Mouse (Mus musculus) hindbrain, embryonic 10.5 days (tissue): ENCODE data around the gene Trim9. TPM values are rescaled to one million over a fixed set of nuclear protein-coding genes. Genes with fewer than 3 reads are reported as not detected.
A peak's percentile ranks its signal among the peaks of the same experiment; 100 is the strongest.

Source experiments
- DNase-seq: peaks from one replicate; pipeline ENCODE4 v3.0.0-alpha.2; 2017; ENCODE audit warnings: low spot score
- H3K27ac ChIP-seq: fragments of 300-500 bp; sonication (generic); 2 replicates; pipeline ENCODE4 v1.5.1; 2016; ENCODE audit warnings: mild to moderate bottlenecking, moderate library complexity
- H3K27me3 ChIP-seq: fragments of 300-500 bp; sonication (generic); 2 replicates; pipeline ENCODE4 v1.6.1; 2016; ENCODE audit warnings: mild to moderate bottlenecking; ENCODE audit not compliant: poor library complexity, insufficient read depth, severe bottlenecking
- H3K36me3 ChIP-seq: fragments of 300-500 bp; sonication (generic); 2 replicates; pipeline ENCODE4 v1.6.1; 2016; ENCODE audit warnings: mild to moderate bottlenecking, moderate library complexity
- H3K4me1 ChIP-seq: fragments of 300-500 bp; sonication (generic); replicated peaks from 2 replicates; pipeline ENCODE4 v1.6.1; 2016; ENCODE audit warnings: mild to moderate bottlenecking
- H3K4me3 ChIP-seq: fragments of 300-500 bp; sonication (generic); 2 replicates; pipeline ENCODE4 v1.5.1; 2016; ENCODE audit warnings: mild to moderate bottlenecking, moderate library complexity
- H3K9me3 ChIP-seq: fragments of 300-500 bp; sonication (generic); 2 replicates; pipeline ENCODE4 v1.6.1; 2016; ENCODE audit warnings: mild to moderate bottlenecking, moderate library complexity
- WGBS: fragments of 180-500 bp; shearing (Covaris S2); methylation state at CpG from one replicate; pipeline ENCODE4 v1.1.7; 2016; 5-methylcytosine and 5-hydroxymethylcytosine counted together
- polyA plus RNA-seq: library from polyadenylated mRNA; unstranded; fragments of >200 nt; fragmentation: Nextera tagmentation; extraction: Ambion mirVana; gene quantifications from 2 replicates; pipeline ENCODE4 v1.2.1, GENCODE M21; 2016

The Trim9 gene
- polyA plus RNA-seq, 1 experiment from 2014 or later, result 21.6 TPM

- H3K27ac ChIP-seq, result peak overlapping the region; percentile 26; the same call in 1 of the 2 replicates
- DNase-seq, result peak; percentile 73
- H3K9me3 ChIP-seq, result no peaks in the 10 kb centered on the region
- no peak overlapping the region for H3K4me3 ChIP-seq
- 31% methylated on average over 6 of the region's 6 CpGs for WGBS
- peaks cover 8% of the 10 kb centered on the region; the same call in 1 of the 2 replicates for H3K27me3 ChIP-seq
- peaks cover 19% of the 10 kb centered on the region for H3K4me1 ChIP-seq
- H3K36me3 ChIP-seq, result no peaks in the 10 kb centered on the region
Measured at GRCm38 (mm10) chr12:70234411-70234810, 113.0 kb downstream of the Trim9 start.

- no peak for DNase-seq
- peak overlapping the region; percentile 26; the same call in 1 of the 2 replicates for H3K27ac ChIP-seq
- H3K4me3 ChIP-seq, result no peak overlapping the region
- no peaks in the 10 kb centered on the region for H3K9me3 ChIP-seq
- peaks cover 10% of the 10 kb centered on the region; the same call in 1 of the 2 replicates for H3K27me3 ChIP-seq
- 88% methylated on average over 6 of the region's 6 CpGs for WGBS
- H3K36me3 ChIP-seq, result no peaks in the 10 kb centered on the region
- peaks cover 19% of the 10 kb centered on the region for H3K4me1 ChIP-seq
Measured at GRCm38 (mm10) chr12:70233637-70234315, 113.6 kb downstream of the Trim9 start.

- DNase-seq, result no peak
- H3K4me1 ChIP-seq, result peaks cover 29% of the 10 kb centered on the region
- H3K36me3 ChIP-seq, result no peaks in the 10 kb centered on the region
- peaks cover 19% of the 10 kb centered on the region for H3K27me3 ChIP-seq
- 58% methylated on average over 5 of the region's 5 CpGs for WGBS
- H3K4me3 ChIP-seq, result no peak overlapping the region
- H3K27ac ChIP-seq, result no peak overlapping the region
- no peaks in the 10 kb centered on the region for H3K9me3 ChIP-seq
Measured at GRCm38 (mm10) chr12:70232020-70232544, 115.3 kb downstream of the Trim9 start.

- WGBS, result 86% methylated on average over 2 of the region's 2 CpGs
- Histone ChIP-seq H3K9me3 (no peaks in the 10 kb centered on the region), H3K4me3 (no peak within 1 kb of the TSS), H3K27me3 (peaks cover 27% of the 10 kb centered on the region), H3K4me1 (peaks cover 37% of the 10 kb centered on the region), H3K36me3 (no peaks in the 10 kb centered on the region), H3K27ac (peak within 1 kb of the TSS; percentile 35; the same call in 1 of the 2 replicates)
- DNase-seq, result no peak
Measured at GRCm38 (mm10) chr12:70231294-70231693, 116.1 kb downstream of the Trim9 start, which contains the start of gene Pygl. Gene Pygl, minus strand, starts transcription at chr12:70231488.

- 61% methylated on average over 11 of the region's 11 CpGs for WGBS
- Histone ChIP-seq H3K9me3 (no peaks in the 10 kb centered on the region), H3K27me3 (peaks cover 37% of the 10 kb centered on the region), H3K36me3 (no peaks in the 10 kb centered on the region), H3K4me3 (peak overlapping the region; percentile 61), H3K4me1 (peaks cover 36% of the 10 kb centered on the region), H3K27ac (no peak overlapping the region)
- no peak for DNase-seq
Measured at GRCm38 (mm10) chr12:70228155-70228554, 119.3 kb downstream of the Trim9 start.

GRCm38 (mm10) chr12:70227121-70227932 is 120.1 kb downstream of the Trim9 start:
- Histone ChIP-seq H3K27me3 (peaks cover 37% of the 10 kb centered on the region), H3K36me3 (no peaks in the 10 kb centered on the region), H3K27ac (peak overlapping the region; percentile 81), H3K4me3 (peak overlapping the region; percentile 61), H3K4me1 (peaks cover 41% of the 10 kb centered on the region), H3K9me3 (no peaks in the 10 kb centered on the region)
- WGBS, result 1% methylated on average over 52 of the region's 52 CpGs
- DNase-seq, result peak; percentile 65

- DNase-seq, result no peak
- no peaks in the 10 kb centered on the region for H3K9me3 ChIP-seq
- peaks cover 36% of the 10 kb centered on the region for H3K4me1 ChIP-seq
- H3K27ac ChIP-seq, result peak overlapping the region; percentile 81
- no peaks in the 10 kb centered on the region for H3K36me3 ChIP-seq
- H3K27me3 ChIP-seq, result peaks cover 37% of the 10 kb centered on the region
- 32% methylated on average over 5 of the region's 5 CpGs for WGBS
- H3K4me3 ChIP-seq, result peak overlapping the region; percentile 61
Measured at GRCm38 (mm10) chr12:70226655-70227054, 120.8 kb downstream of the Trim9 start.

GRCm38 (mm10) chr12:70223331-70223730 is 124.1 kb downstream of the Trim9 start:
- 69% methylated on average over 4 of the region's 4 CpGs for WGBS
- H3K4me1 ChIP-seq, result peaks cover 28% of the 10 kb centered on the region

GRCm38 (mm10) chr12:70221425-70221824 is 126.0 kb downstream of the Trim9 start:
- H3K27ac ChIP-seq, result no peak overlapping the region
- DNase-seq, result no peak
- H3K36me3 ChIP-seq, result no peaks in the 10 kb centered on the region
- H3K9me3 ChIP-seq, result no peaks in the 10 kb centered on the region
- H3K4me3 ChIP-seq, result no peak overlapping the region
- WGBS, result 79% methylated on average over 5 of the region's 5 CpGs
- H3K27me3 ChIP-seq, result peaks cover 12% of the 10 kb centered on the region
- H3K4me1 ChIP-seq, result peaks cover 12% of the 10 kb centered on the region

More at GRCm38 (mm10) chr12:70223331-70223730, 124.1 kb downstream of the Trim9 start:
- Histone ChIP-seq H3K36me3 (no peaks in the 10 kb centered on the region), H3K4me3 (no peak overlapping the region), H3K9me3 (no peaks in the 10 kb centered on the region), H3K27me3 (peaks cover 23% of the 10 kb centered on the region), H3K27ac (no peak overlapping the region)
- DNase-seq, result no peak

- Histone ChIP-seq H3K36me3 (no peaks in the 10 kb centered on the region), H3K4me3 (no peak overlapping the region), H3K27me3 (no peaks in the 10 kb centered on the region), H3K27ac (no peak overlapping the region), H3K4me1 (peaks cover 17% of the 10 kb centered on the region), H3K9me3 (no peaks in the 10 kb centered on the region)
- no peak for DNase-seq
- WGBS, result 90% methylated on average over 8 of the region's 8 CpGs
Measured at GRCm38 (mm10) chr12:70218795-70219540, 128.4 kb downstream of the Trim9 start.

- H3K4me1 ChIP-seq, result peaks cover 8% of the 10 kb centered on the region; the same call in 1 of the 2 replicates
- no peaks in the 10 kb centered on the region for H3K9me3 ChIP-seq
- no peaks in the 10 kb centered on the region for H3K36me3 ChIP-seq
- no peaks in the 10 kb centered on the region for H3K27me3 ChIP-seq
- no peak for DNase-seq
- WGBS, result 59% methylated on average over 16 of the region's 16 CpGs
- no peak overlapping the region for H3K27ac ChIP-seq
- no peak overlapping the region for H3K4me3 ChIP-seq
Measured at GRCm38 (mm10) chr12:70216229-70216800, 131.1 kb downstream of the Trim9 start.

GRCm38 (mm10) chr12:70214281-70214680 is 133.1 kb downstream of the Trim9 start:
- peaks cover 10% of the 10 kb centered on the region; the same call in 1 of the 2 replicates for H3K4me1 ChIP-seq
- H3K36me3 ChIP-seq, result no peaks in the 10 kb centered on the region
- no peak for DNase-seq
- no peak overlapping the region for H3K4me3 ChIP-seq
- no peaks in the 10 kb centered on the region for H3K27me3 ChIP-seq
- no peaks in the 10 kb centered on the region for H3K9me3 ChIP-seq
- H3K27ac ChIP-seq, result no peak overlapping the region
- WGBS, result 90% methylated on average over 8 of the region's 8 CpGs
